Mouse (Mus musculus) CH12.LX (cell line): ENCODE data around the gene Lrrc8c.

ENCODE experiments used
- CTCF ChIP-seq, 2 experiments: IDR thresholded peaks in 1 of 2; conservative IDR thresholded peaks in 1 of 2; 2 replicates each; pipeline ENCODE4 v1.5.1; 2011 to 2012; ENCODE audit warnings: low read depth in 2 of 2, low read length in 2 of 2, improper control_type of control experiment in 1 of 2, inconsistent platforms in 1 of 2, mild to moderate bottlenecking in 1 of 2, moderate library complexity in 1 of 2
- EP300 ChIP-seq: IDR thresholded peaks from 2 replicates; pipeline ENCODE4 v1.6.1; 2011; ENCODE audit warnings: low read length, improper control_type of control experiment
- MYC ChIP-seq: IDR thresholded peaks from 2 replicates; pipeline ENCODE4 v1.6.1; 2011; ENCODE audit warnings: low read depth, mild to moderate bottlenecking, improper control_type of control experiment, low read length
- RAD21 ChIP-seq: IDR thresholded peaks from 2 replicates; pipeline ENCODE4 v1.6.1; 2011; ENCODE audit warnings: low read depth, mild to moderate bottlenecking, low read length, improper control_type of control experiment, moderate library complexity
- RCOR1 ChIP-seq: conservative IDR thresholded peaks from 2 replicates; pipeline ENCODE4 v1.6.1; 2012; ENCODE audit warnings: low read depth, mild to moderate bottlenecking, inconsistent platforms, low read length, improper control_type of control experiment
- TCF12 ChIP-seq: IDR thresholded peaks from 2 replicates; pipeline ENCODE4 v1.6.1; 2014; ENCODE audit warnings: low read depth, mild to moderate bottlenecking, inconsistent platforms, low read length, improper control_type of control experiment
- ZNF384 ChIP-seq: IDR thresholded peaks from 2 replicates; pipeline ENCODE4 v1.6.1; 2012; ENCODE audit warnings: low read depth, low read length, improper control_type of control experiment, inconsistent platforms

DNA sequence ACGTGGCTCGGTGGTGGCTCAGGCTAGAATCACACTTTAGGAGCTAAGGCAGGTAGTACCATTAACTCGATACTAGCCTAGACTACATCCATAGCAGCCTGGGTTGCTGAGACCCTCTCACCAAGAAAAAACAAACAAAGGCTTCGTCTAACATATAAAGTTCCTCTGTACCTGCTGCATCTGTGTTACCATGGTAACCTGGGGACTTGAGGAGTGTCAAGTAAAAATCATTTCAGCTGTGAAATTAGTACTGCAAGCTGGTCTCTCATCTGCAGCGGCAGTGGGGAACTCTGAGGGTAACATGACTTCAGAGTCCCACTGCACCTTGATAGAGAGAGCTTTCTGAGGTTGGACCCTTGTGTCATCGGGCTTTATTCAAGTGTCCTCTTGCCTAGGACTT is 68.3 kb downstream of the Lrrc8c start:
- no peak for TF ChIP-seq CTCF (conservative IDR thresholded peaks at IDR 0.05 in 1 of 2, IDR thresholded peaks at IDR 0.05 in 1 of 2; ENCODE audit: low read depth in 2 of 2, low read length in 2 of 2)
- no peak for TF ChIP-seq RCOR1
- no peak for TF ChIP-seq TCF12
- TF ChIP-seq EP300, result no peak
- TF ChIP-seq ZNF384, result no peak
- TF ChIP-seq RAD21, result no peak
- no peak for TF ChIP-seq MYC
